Mouse (Mus musculus): Measurements from ENCODE around the gene Hist2h2ac.
"Not testable (repeated sequence)": the region's sequence is repeated elsewhere in the genome, so short reads cannot be mapped to it uniquely, and the experiment has no call there.

Gene Hist2h2ac

GRCm38 (mm10) chr3:96220765-96221639 lies at the start of gene Hist2h2ac, which contains the start of gene Hist2h2be:
Hist2h2ac (minus strand) TSS chr3:96220880.
Hist2h2be (plus strand) TSS chr3:96221119.
- peak; percentile 97 for DNase-seq (ENCODE audit: low spot score)

- peak; percentile 99 for DNase-seq (ENCODE audit: low spot score)
These were observed 49.1 kb upstream of the Hist2h2ac start, which contains the start of gene Hist2h2bb for GRCm38 (mm10) chr3:96269511-96270474. Hist2h2bb (plus strand) TSS chr3:96269752.

GRCm38 (mm10) chr3:96268776-96269378 lies 48.2 kb upstream of the Hist2h2ac start:
- not testable (repeated sequence) for DNase-seq (ENCODE audit: low spot score)

DNA sequence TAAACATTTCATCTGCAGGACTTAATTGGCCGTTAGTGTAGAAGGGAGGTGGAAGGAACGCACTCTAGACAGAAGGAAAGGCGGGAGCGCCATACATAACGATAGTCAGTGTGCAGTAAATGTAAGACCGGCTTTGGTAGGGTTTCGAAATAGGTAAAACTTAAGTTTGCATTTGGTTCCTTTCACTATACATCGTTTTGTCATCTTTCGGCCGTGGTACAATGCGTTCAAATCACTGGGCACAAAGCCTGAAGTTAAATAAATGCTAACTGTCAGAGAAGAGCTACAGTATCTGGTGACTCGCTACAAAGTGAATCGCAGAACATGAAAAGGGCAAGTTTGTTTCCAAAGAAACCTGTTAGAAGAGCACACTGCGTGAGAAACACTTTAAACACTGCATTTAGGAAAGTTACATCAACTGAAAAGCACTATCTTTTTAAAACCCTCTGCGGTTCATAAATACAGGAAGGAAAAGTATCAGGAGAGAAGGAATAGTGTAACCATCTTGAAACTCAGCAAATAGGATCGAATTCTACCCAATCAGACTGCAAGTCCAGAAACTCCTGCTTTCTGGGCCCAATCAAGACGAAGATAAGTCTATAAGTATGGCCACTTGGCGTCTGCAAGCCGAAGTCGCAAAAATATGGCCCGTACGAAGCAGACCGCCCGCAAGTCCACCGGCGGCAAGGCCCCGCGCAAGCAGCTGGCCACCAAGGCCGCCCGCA lies 47.5 kb upstream of the Hist2h2ac start, which contains the start of gene Hist2h3b:
Gene Hist2h3b, plus strand, starts transcription at position 604 of the 725 bp plus-strand sequence.
- peak; percentile 88 for DNase-seq (ENCODE audit: low spot score)

DNA sequence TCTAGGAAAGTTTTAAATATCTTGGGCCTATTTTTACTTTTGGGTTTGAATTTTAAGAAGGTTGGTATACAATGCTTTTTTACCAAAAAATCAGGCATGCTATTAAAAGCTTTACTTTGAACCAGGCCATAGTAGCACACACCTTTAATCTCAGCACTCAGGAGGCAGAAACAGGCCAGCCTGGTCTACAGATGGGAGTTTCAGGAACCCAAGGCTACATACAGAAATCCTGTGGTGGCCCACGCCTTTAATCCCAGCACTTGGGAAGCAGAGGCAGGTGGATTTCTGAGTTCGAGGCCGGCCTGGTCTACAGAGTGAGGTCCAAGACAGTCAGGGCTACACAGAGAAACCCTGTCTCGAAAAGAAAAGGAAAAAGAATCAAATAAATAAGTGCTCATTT lies 46.9 kb upstream of the Hist2h2ac start:
- no peak for DNase-seq (ENCODE audit: low spot score)

DNA sequence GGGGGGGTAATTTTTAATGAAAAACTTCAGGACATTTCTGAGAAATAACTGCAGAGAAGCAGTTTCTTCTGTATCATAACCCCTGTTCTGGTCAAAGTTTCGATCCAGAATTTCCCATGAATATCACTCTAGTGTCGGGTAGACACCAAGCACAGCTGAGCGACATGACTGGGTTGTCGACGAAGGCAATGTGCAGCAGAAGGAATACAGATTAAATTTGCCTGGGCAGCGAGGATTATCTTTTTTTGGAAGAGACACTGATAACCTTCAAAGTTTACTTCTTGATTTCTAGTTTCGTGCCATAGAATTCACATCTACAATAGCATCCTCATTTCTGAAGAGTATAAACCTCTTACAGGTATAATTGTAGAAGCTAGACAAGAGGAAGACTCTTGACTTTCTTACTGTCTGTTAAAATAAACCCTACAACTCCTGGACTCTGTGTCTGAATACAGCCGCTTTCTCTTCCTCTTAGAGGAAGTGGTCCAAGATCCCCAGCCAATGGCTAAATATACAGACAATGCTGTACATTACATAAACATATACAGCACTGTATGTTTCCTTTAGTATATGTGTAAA lies 45.5 kb upstream of the Hist2h2ac start:
- DNase-seq (ENCODE audit: low spot score), result no peak

DNA sequence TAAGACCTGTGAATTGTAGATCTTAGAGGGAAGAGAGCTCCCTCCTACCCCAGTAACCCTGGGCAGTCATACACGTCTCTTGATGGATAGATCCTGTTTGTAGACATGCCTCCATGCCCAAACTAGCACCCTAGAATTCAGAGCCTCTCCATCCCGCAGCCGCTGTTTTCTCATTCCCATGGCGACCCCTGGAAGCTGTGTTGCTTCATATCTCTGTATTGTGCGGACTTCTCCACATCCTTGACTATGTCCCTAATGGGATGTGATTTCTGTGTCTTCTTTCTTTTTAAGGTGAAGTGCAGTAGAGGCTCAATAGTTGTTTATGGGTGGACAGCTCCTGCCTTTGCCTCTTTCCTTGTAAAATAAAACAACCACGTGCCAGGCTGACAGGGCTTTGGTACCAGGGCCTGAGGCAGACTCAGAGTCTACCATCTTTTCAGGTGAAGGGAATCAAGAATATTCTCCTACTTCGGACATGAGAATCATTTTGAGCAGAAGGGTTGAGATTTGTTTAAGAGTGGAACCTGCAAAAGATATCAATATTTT lies 43.8 kb upstream of the Hist2h2ac start:
- DNase-seq (ENCODE audit: low spot score), result peak; percentile 61

DNA sequence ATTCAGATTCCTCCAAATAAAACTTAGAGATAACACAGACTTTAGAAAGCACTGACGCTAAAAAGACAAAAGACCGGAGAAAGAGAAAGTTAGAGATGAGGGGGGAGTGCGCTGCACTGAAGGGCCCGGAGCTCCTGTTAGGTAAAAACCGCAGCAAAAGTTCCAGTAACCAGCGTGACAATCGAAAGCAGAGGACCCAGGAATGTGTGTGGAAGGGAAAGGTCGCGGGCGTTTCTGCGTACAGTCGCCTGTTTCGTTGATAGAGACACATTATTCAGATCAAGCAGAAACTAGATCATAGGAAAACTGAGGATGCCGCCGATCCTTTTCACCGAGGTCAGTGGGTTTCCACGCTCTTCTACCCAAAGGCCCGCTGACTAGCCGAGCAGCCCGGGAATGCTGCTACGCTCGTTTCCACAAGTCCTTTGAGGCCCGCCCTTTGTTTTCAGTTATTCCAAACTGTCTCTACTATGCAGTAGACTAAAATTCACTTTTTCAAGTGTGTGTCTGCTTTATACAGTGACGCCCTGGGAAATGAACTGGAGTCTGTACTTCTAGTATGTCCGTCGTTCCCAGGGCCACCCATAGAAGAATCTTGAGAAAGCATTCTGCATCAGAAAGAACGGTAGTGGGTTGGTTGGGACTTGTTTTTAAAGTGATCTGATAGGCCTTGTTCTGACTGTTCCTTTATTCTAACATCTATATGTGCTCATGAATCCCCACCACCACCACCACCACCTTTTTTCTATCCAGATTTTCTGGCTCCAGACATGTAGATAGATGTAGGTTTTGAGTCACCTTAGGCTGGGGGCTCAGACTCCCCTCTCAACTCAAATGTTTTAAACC lies 43.1 kb upstream of the Hist2h2ac start:
- no peak for DNase-seq (ENCODE audit: low spot score)

DNA sequence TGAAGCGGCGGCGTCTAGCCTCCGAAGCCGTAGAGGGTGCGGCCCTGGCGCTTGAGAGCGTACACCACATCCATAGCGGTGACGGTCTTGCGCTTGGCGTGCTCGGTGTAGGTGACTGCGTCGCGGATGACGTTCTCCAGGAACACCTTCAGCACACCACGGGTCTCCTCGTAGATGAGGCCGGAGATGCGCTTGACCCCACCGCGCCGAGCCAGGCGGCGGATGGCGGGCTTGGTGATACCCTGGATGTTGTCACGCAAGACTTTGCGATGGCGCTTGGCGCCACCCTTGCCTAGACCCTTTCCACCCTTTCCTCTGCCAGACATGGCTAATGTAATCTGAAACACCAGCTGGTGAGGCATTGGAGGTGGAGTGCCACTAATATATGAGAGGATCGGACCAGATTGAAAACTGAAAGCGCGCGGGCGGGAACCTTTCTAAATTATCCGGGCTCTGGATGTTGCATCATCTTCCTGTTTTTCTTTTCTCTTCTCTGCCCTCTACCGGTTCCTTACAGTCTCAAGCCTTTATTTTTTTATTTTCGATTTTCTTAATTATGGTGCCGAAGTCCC lies 42.4 kb upstream of the Hist2h2ac start, which contains the start of gene Hist2h4:
Gene Hist2h4, minus strand, starts transcription at position 333 of the 572 bp plus-strand sequence.
- peak; percentile 99 for DNase-seq (ENCODE audit: low spot score)

DNA sequence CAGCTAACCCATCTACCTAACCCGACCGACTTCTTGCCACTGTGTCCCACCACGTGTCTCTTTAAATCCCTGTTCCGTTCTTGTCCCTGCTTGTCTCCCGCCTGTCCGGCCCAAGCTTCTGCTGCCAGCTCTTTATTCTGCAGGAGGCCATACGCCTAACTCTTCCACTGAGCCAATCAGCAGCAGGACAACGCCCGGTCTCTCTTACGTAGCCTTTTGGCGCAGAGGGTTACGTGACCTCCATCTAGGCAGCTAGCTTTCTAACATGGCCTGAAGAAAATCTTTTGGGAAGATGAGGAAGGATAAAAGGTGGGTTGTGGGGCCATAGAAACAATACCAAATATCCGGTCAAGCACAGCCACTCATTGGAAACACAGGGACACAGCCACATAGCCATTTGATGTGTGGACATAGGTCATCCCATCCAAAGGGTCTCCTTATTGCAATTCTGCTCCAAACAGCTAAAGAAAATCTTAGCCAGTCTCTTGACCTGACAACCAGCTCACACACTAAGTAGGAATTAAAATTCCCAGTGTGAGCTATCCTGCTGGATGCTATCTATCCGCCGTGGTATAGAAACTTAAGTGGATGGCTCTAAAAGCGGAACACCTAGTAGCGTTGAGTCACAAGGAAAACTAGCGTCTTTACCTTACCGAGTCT lies 41.7 kb upstream of the Hist2h2ac start:
- peak; percentile 91 for DNase-seq (ENCODE audit: low spot score)

GRCm38 (mm10) chr3:96261623-96262022 lies 40.9 kb upstream of the Hist2h2ac start:
- no peak for DNase-seq (ENCODE audit: low spot score)

- DNase-seq (ENCODE audit: low spot score), result no peak
These were observed 39.5 kb upstream of the Hist2h2ac start for GRCm38 (mm10) chr3:96260220-96260619.

GRCm38 (mm10) chr3:96257190-96257589 lies 36.5 kb upstream of the Hist2h2ac start:
- DNase-seq (ENCODE audit: low spot score), result no peak

DNA sequence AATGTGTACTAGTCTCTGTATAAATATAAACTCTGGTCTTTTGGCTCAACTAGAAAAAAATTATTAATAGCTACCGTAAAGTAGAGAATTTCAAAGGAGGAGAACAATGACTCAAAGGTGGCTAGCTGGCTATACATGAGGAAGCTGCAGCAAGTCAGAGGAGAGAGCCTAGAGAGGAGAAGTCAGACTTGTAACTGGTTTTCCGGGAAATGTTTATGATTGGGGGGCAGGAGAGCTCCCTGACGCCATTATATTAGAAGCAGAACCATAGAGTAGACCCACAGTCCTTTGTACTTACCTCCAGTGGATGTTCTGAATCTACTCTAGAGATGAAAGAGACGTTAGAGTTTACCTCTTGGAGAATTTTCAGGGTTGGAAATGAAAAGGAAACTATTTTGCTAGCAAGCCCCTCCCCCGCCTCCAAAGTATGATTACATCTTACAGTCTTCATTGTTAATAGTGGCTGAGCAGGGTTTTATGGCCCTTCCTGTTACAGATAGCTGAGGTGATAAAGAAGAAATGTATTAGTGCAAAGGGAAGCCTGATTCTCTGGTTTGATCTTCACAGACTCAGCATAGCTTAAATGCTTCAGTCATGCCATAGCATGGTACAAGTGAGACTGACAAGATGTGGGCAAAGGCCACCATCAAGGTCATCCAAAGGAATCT lies 35.4 kb upstream of the Hist2h2ac start:
- DNase-seq (ENCODE audit: low spot score), result no peak

DNA sequence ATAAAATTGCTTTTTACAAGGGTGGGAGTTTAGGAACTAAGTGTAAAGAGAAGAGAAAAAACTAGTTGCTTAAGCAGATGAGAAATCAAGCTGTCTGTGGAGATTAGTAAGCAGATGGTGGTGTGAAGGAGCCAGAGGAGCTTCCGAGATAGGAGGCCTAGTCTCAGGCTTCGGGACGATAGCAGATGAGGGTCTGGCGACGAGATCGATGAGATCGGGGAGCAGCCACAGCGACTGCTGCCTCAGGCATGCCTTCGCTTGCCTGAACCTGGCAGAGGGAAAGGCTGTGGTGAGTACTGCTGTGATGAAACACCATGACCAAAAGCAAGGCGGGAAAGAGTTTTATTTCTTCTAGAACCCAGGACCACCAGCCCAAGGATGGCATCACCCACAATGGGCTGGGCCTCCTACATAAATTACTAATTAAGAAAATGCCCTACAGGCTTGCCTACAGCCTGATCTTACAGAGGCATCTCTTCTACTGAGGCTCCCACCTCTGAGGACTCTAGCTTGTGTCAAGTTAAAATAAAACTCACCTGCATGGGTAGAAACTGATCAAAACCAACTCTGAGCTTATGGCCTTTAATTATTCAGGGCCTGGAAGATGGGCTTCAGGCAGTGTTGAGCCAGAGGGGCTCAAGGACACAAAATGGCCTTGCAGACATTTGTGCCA lies 34.1 kb upstream of the Hist2h2ac start:
- DNase-seq (ENCODE audit: low spot score), result peak; percentile 66

DNA sequence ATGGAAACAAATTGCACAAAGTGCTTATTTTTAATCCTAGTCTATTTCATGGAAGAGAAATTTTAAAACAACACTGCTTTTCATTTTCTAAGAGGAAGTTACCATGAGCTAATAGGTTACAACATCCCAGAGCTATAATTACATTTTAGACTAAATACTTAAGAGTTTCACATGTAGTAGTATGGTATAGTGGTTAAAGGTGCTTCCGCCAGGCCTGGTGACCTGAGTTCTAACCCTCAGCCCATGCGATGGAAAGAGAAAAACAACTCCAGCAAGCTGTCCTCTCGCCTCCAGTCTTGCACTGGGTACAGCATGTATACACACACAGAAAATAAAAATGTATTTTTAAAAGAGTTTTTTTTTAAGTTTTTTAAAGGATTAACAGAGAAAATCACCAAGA lies 31.1 kb upstream of the Hist2h2ac start:
- DNase-seq (ENCODE audit: low spot score), result no peak

- peak; percentile 30 for DNase-seq (ENCODE audit: low spot score)
These were observed 30.2 kb upstream of the Hist2h2ac start for GRCm38 (mm10) chr3:96250890-96251289.

DNA sequence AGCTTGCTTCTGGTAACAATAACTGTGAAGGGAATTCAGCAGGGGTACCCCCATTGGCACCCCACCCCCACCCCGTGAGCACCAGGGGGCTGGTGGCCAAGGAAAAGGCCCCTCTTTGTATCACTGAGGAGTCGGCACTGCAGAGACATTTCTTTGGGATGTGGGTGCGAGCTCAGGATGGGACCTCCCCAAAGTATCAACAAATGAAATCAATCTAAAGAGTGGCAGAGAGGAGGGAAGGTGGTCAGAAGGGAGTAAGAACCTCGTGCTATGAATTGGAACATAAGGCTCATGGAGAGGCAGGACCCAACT lies 28.3 kb upstream of the Hist2h2ac start:
- DNase-seq (ENCODE audit: low spot score), result peak; percentile 15
